Mouse (Mus musculus) adipocyte (in vitro differentiated cells): Measurements from ENCODE around the gene Pisd.
"Not testable (repeated sequence)": the region's sequence is repeated elsewhere in the genome, so short reads cannot be mapped to it uniquely, and the experiment has no call there.

Experiments used
- DNase-seq: peaks from one replicate; pipeline ENCODE4 v3.0.0-alpha.2; 2016; ENCODE audit warnings: low spot score

The Pisd gene

GRCm38 (mm10) chr5:32785313-32785915, at the start of gene Pisd:
Gene Pisd (minus strand): TSS chr5:32785646.
- peak; percentile 94 for DNase-seq

GRCm38 (mm10) chr5:32834497-32834896, 49.1 kb upstream of the Pisd start:
- DNase-seq = no peak

- no peak for DNase-seq
These were observed 44.6 kb upstream of the Pisd start for GRCm38 (mm10) chr5:32830054-32830453.

DNA sequence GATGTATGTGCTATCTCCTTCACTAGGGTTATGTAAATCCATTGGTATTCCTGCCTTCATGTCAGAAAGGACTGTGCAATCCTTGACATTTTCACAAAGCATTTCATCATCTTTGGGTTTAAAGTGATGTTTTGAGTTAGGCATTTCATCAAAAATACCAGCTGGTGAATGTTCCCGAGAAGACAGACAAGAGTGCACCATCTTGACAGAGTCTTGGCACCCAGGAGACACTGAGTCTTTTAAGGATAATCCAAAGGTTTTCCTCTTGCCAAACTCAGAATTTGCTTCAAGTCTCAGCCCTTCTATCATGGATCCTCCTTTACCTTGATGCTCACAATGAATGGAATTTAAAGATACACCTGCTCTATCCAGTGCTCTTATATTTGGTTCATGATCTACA, 43.3 kb upstream of the Pisd start:
- not testable (repeated sequence) for DNase-seq

DNA sequence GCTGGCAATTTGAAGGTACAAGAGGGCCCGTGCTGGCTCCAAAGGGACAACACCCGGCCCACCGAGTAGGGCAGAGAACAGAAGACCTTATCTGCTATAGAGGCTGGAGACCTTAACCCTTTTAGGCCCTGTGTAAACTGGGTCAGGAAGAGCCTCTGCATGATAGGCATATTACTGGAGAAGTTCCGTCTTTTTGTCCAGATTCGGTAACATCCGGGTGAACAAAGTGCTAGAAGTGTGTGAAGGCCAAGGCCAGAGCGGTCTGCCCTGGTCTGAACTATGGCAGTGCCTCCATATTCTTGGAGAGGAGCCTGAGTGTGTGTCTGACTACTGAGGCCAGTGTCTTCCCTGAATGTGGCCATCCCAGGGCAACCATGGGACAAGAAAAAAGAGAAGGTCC, 41.6 kb upstream of the Pisd start, which contains the start of gene Gm20671:
Gene Gm20671 (minus strand): TSS at position 101 of the 400 bp plus-strand sequence.
- DNase-seq = no peak

- no peak for DNase-seq
These were observed 35.0 kb upstream of the Pisd start for GRCm38 (mm10) chr5:32820471-32820870.

DNA sequence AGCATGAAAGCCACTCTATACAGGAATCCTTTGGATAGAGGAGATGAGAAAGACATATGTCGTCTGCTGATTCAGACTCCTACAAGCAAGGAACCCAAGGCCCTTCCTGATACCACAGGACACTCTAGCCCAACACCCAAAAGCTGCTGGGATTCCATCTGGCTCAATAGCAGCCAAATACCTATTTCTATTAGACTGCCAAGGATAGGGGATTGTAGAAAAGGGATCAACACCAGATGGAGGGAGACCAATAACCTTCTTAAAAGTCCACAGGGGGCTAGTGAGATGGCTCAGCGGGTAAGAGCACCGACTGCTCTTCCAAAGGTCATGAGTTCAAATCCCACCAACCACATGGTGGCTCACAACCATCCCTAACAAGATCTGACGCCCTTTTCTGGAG, 29.9 kb upstream of the Pisd start:
- DNase-seq = no peak

- not testable (repeated sequence) for DNase-seq
These were observed 1.0 kb upstream of the Pisd start for GRCm38 (mm10) chr5:32786454-32786853.

- DNase-seq = no peak
These were observed 720 bp downstream of the Pisd start for GRCm38 (mm10) chr5:32784726-32785125.

DNA sequence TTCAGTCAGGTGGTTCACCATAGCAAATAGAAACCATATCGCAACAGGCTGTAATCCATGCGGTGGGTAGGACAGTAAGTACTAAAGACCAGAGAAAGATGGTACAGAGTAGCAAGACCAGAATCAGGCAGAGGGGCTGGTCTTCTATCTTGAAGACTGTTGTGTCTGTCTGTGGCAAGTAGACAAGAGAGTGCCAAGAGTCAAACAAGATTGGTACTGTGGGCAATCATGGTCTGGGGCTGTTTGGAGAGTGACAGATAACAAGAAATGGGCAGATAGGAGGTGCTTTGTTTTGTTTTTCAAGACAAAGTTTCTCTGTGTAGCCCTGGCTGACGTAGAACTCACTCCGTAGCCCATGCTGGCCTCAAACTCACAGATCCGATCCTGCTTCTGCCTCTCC, 3.9 kb downstream of the Pisd start:
- DNase-seq = no peak

DNA sequence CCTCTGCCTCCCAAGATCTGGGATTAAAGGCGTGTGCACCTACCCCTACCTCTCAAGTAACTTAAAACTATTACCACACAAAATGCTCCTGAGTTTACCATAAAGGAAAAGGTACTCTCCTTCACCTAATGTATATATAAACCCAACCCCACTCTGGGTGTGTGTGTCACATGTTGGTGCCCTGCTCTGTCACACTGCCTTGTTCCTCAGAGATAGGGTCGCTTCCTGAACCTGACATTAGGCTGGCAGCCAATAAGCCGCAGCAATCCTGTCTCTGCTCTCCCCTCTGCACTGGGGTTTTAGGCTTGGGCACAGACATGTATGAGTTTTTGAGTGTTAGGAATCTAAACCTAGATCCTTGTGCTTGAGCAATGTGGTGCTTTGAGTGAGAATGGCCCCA, 7.3 kb downstream of the Pisd start:
- DNase-seq = no peak

- no peak for DNase-seq
These were observed 13.1 kb downstream of the Pisd start for GRCm38 (mm10) chr5:32772361-32772760.

DNA sequence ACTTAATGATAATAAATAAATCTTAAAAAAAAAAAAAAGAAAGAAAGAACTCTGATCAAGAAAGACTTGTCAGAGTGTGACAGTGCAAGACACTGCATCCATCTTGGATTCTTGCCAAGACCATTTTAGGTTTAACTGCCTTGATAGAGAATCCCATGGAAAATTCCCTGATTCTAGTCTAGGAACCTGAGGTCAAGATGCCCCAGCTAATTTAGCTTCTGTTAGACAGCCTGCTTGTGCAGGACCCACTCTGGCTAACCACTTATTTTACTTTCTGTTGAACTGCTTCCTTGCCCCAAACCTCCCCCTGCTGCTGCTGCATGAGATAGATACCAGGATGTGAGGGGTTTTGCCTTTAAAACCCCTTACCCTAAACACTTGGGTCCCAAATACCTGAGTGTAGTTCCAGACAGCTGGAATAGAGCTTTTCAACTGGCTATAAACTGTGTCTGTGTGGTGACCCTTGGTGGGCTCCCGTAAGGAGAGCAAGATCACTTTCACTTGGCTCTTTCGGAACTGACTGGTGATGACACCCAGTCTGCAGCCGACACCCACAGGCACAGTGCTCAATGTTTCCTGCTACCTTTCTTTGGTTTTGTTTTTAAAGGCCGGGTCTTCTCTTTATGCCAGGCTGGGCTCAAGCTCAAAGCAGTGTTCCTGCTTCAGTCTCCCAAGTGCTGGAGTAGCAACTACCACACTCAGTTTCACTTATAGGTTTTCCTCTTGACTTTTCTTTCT, 17.6 kb downstream of the Pisd start:
- no peak for DNase-seq

DNA sequence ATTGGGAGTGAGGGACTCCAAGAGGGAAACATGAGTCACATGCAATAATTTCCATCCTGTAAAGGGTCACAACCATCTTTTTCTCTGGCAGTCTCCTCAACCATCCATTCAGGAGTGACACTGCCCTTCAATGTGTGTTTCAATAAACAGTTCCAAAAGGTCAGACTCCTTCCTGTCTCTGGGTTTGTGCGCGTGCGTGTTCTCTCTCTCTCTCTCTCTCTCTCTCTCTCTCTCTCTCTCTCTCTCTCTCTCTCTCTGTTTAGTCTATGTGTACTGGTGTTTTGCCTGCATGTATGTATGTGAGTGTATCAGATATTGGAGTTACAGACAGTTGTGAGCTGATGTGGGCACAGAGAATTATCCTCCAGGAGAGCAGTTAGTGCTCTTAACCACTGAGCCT, 18.4 kb downstream of the Pisd start:
- no peak for DNase-seq

- peak; percentile 62 for DNase-seq
These were observed 23.8 kb downstream of the Pisd start for GRCm38 (mm10) chr5:32761566-32762140.

- DNase-seq = no peak
These were observed 24.7 kb downstream of the Pisd start for GRCm38 (mm10) chr5:32760787-32761186.

DNA sequence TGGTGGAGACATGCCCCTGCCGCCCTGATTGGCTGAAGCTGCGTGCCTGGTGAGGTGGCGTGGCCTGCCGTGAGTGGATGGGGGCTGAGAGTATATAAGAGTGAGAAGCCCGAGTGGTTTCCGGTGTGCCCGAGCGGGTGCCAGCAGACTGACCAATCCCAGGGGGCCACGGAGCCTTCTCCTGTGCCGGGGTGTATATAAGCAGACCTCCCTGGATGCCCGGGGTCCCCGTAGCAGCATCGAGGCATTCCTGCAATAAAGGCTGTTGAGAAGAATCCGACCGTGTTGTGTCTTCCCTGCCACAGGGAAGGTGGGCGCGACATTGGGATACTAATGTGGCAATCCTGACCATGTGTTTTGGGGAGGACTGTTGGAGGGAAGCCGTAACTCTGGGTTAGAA, 25.1 kb downstream of the Pisd start:
- DNase-seq = not testable (repeated sequence)

GRCm38 (mm10) chr5:32759662-32760061, 25.8 kb downstream of the Pisd start:
- DNase-seq = no peak

GRCm38 (mm10) chr5:32756141-32756540, 29.3 kb downstream of the Pisd start:
- DNase-seq = no peak

DNA sequence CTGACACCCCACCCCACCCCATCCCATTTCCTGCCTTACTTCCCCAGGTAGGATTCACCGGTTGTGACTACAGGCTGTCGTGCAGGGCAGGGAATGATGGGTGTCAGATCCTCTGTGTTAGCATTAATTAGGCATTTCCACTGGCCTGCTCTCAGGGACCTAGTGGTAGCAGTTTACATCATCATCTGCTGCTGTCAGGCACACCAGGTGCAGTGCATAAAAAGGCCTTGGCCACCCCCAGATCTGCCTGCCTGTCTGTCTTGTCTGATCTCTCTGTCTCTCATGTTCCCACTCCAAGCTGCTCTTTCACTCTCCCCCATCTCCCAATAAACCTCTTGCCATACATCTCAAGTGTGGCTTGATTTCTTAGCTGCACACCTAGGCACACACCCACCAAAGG, 33.7 kb downstream of the Pisd start:
- DNase-seq = no peak

DNA sequence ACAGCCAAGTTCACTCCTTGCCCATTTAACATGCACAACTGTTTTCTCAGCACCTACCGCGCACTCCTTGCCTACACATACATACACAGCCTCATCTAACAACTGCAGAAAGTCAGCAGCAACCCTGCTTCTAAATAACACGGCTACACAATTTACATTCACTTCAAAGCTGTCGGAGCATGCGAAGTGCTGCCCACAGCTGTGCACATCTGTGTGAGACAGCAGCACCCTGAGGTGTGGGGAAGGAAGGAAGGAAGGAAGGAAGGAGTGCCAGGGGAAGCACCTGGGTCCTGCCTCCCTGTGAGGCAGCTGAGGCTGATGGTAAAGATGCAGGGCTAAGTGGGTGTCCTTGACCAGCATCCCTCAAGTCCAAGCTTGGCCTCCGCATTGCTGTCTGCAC, 36.5 kb downstream of the Pisd start:
- DNase-seq = no peak

DNA sequence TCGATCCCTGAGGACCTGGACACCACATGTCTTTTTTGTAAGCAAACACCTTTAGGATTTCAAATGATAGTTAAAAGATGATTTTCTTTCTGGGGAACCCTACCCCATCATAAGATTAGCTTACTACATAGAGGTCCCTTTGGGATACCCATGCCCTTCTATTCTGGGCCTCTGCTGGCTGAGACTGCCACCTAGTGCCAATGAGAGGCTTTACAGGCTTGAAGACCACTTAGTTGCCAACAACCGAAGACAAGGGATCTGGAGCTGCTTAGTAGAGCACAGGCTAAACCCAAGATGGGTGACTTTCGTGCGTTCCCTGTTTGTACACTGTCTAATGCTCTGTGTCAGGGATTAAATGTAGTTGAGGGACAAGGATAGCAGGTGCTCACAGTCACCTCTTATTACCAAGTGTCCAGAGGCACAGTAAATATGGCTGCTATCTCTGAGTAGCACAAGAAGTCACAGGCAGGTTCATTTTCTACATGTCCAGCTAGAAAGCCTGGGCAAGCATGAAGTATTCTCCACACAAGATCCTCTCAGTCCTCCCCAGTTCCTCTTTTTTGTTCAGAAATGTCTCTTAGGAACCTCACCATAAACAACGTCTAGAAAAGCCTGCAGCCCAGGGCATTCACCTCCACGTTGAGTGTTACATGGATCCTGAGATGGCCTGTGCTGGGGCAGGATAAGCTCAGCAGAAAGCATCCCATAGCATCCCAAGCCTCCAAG, 37.6 kb downstream of the Pisd start:
- DNase-seq = peak; percentile 81
